Mouse (Mus musculus) embryonic facial prominence, embryonic 12.5 days (tissue): ENCODE results near the gene Mogs. TPM values are rescaled to one million over a fixed set of nuclear protein-coding genes. Genes with fewer than 3 reads are reported as not detected.

Experiments used
- ATAC-seq: fragments of 200-750 bp; cut with Nextera tagmentation; 2 replicates; pipeline ENCODE4 v1.8.0; 2017; ENCODE audit not compliant: insufficient number of reproducible peaks, insufficient read depth, low FRiP score, low TSS enrichment
- H3K27ac ChIP-seq: fragments of 300-500 bp; sonication (generic); 2 replicates; pipeline ENCODE4 v1.5.1; 2016; ENCODE audit warnings: mild to moderate bottlenecking
- H3K27me3 ChIP-seq: fragments of 300-500 bp; sonication (generic); 2 replicates; pipeline ENCODE4 v1.6.1; 2016; ENCODE audit warnings: mild to moderate bottlenecking, moderate library complexity
- H3K36me3 ChIP-seq: fragments of 300-500 bp; sonication (generic); 2 replicates; pipeline ENCODE4 v1.6.1; 2016; ENCODE audit warnings: mild to moderate bottlenecking
- H3K4me1 ChIP-seq: fragments of 300-500 bp; sonication (generic); 2 replicates; pipeline ENCODE4 v1.6.1; 2016
- H3K4me2 ChIP-seq: fragments of 300-500 bp; sonication (generic); replicated peaks from 2 replicates; pipeline ENCODE4 v1.6.1; 2016; ENCODE audit warnings: mild to moderate bottlenecking, moderate library complexity
- H3K4me3 ChIP-seq: fragments of 300-500 bp; sonication (generic); 2 replicates; pipeline ENCODE4 v1.5.1; 2016; ENCODE audit warnings: mild to moderate bottlenecking
- H3K9ac ChIP-seq: fragments of 300-500 bp; sonication (generic); 2 replicates; pipeline ENCODE4 v1.6.1; 2016; ENCODE audit warnings: mild to moderate bottlenecking, moderate library complexity
- H3K9me3 ChIP-seq: fragments of 300-500 bp; sonication (generic); 2 replicates; pipeline ENCODE4 v1.6.1; 2016; ENCODE audit warnings: mild to moderate bottlenecking, moderate library complexity
- WGBS: fragments of 180-500 bp; shearing (Covaris S2); methylation state at CpG from one replicate; pipeline ENCODE4 v1.1.7; 2016; 5-methylcytosine and 5-hydroxymethylcytosine counted together
- polyA plus RNA-seq: library from polyadenylated mRNA; unstranded; fragments of >200 nt; fragmentation: Nextera tagmentation; extraction: Ambion mirVana; gene quantifications from 2 replicates; pipeline ENCODE4 v1.2.1, GENCODE M21; 2016

Gene Mogs
- polyA plus RNA-seq, 1 experiment from 2014 or later: 55.2 TPM

DNA sequence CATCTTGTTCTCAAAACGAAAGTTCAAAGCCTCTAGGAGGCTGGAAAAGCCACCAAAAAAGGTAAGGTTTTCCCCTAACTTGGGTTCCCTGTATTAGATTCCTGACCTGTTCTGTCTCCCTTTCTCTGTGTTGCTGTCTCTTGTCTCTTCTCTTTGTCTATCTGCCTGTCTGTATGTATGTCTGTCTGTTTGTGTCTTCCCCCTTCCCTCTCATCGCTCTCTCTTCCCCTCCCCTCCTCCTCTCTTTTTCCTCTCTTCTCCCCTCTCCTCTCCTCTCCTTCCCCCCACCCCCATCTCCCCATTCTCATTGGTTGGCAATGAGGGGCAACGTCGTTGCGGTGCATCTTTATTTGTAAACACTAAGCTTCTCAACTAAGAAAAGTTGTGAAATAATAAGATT is 10.0 kb downstream of the Mogs start, which contains the start of gene Ino80b:
TSS of gene Ino80b (minus strand) at position 101 of the 400 bp plus-strand sequence.
- 26% methylated on average over 5 of the region's 5 CpGs for WGBS
- Histone ChIP-seq H3K9me3 (no peaks in the 10 kb centered on the region), H3K9ac (peak within 1 kb of the TSS; percentile 69), H3K27ac (peak within 1 kb of the TSS; percentile 70), H3K36me3 (no peaks in the 10 kb centered on the region), H3K4me1 (peaks cover 25% of the 10 kb centered on the region), H3K4me3 (peak within 1 kb of the TSS; percentile 73), H3K27me3 (no peaks in the 10 kb centered on the region), H3K4me2 (peak within 1 kb of the TSS; percentile 90)
- ATAC-seq: no peak

- H3K27ac ChIP-seq: no peak overlapping the region
- peaks cover 25% of the 10 kb centered on the region for H3K4me1 ChIP-seq
- 94% methylated on average over 5 of the region's 5 CpGs for WGBS
- no peaks in the 10 kb centered on the region for H3K36me3 ChIP-seq
- H3K9ac ChIP-seq: no peak overlapping the region
- H3K4me2 ChIP-seq: no peak overlapping the region
- H3K4me3 ChIP-seq: no peak overlapping the region
- no peaks in the 10 kb centered on the region for H3K27me3 ChIP-seq
- no peaks in the 10 kb centered on the region for H3K9me3 ChIP-seq
- ATAC-seq: no peak
These were observed 12.1 kb downstream of the Mogs start for GRCm38 (mm10) chr6:83127419-83127818.

DNA sequence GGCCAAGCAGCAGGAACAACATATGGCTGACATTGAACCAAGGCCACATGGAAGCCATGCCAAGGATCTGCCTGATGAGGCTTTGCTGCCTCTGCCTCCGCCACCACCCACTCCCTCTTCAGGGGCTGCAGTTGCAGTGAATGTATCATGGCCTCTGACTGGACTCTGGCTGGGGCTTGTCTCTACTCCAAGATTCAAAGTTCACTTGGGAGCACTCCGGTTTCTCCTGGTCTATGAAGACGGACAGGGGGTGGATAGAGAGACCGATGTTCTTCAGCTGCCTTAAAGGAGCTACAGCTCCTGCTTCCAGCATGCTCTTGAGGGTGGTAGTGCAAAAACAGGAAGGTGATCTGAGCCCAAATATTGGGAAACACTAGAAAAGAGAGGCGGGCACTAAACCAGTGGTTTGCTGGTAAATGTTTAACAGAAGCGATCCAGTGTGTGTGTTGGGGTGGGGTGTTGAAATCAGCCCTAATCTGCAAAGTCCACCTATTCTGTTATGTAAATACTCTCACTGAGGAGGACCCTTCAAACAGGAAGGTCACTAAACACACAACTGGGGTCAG is 16.3 kb downstream of the Mogs start:
- Histone ChIP-seq H3K4me2 (no peak overlapping the region), H3K36me3 (no peaks in the 10 kb centered on the region), H3K9me3 (no peaks in the 10 kb centered on the region), H3K27me3 (no peaks in the 10 kb centered on the region), H3K9ac (no peak overlapping the region), H3K4me1 (peaks cover 15% of the 10 kb centered on the region), H3K27ac (no peak overlapping the region), H3K4me3 (no peak overlapping the region)
- ATAC-seq: no peak
- WGBS: 75% methylated on average over 6 of the region's 6 CpGs

DNA sequence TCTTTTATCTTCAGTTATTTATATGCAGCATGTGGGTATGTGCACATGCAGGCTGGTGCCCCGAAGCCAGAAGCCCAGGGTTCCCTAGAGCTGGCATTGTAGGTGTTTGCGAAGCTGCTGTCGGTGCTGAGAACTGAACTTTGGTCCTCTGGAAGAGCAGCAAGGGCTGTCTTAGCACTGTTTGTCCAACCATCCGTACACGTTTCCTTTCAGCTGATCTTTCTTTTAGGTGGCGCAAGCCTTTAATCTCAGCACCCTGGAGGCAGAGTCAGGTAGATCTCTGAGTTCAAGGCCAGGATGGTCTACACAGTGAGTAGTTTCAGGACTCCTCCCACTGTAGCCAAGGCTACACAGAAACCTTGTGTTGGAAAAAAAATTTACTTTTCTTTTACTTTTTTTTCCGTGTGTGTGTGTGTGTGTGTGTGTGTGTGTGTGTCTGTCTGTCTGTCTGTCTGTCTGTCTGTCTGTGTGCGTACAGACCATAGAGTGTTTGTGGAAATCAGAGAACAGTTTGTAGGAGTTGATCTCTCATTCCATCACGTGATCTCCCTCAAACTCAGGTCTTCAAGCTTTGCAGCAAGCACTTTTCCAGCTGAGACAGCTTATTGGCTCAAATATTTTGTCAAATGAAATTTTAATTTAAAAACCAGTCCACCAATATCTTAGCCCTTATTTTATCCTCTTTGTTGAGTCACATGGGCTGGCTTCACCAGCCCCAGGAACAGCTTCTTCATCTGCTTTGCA is 17.1 kb downstream of the Mogs start:
- Histone ChIP-seq H3K36me3 (no peaks in the 10 kb centered on the region), H3K27me3 (no peaks in the 10 kb centered on the region), H3K4me1 (peaks cover 18% of the 10 kb centered on the region), H3K9ac (no peak overlapping the region), H3K9me3 (no peaks in the 10 kb centered on the region), H3K4me2 (no peak overlapping the region), H3K27ac (no peak overlapping the region), H3K4me3 (no peak overlapping the region)
- 86% methylated on average over 9 of the region's 9 CpGs for WGBS
- no peak for ATAC-seq

GRCm38 (mm10) chr6:83134226-83134625 is 18.9 kb downstream of the Mogs start:
- Histone ChIP-seq H3K27ac (no peak overlapping the region), H3K4me1 (peaks cover 30% of the 10 kb centered on the region), H3K9me3 (no peaks in the 10 kb centered on the region), H3K27me3 (no peaks in the 10 kb centered on the region), H3K9ac (no peak overlapping the region), H3K4me2 (no peak overlapping the region), H3K36me3 (no peaks in the 10 kb centered on the region), H3K4me3 (no peak overlapping the region)
- no peak for ATAC-seq
- WGBS: 62% methylated on average over 3 of the region's 3 CpGs

GRCm38 (mm10) chr6:83134951-83135513 is 19.7 kb downstream of the Mogs start, which contains the start of gene Rtkn:
Gene Rtkn, plus strand, starts transcription at chr6:83135463.
- H3K4me1 ChIP-seq: peaks cover 38% of the 10 kb centered on the region
- H3K9ac ChIP-seq: peak within 1 kb of the TSS; percentile 83
- H3K4me2 ChIP-seq: peak within 1 kb of the TSS; percentile 70
- no peaks in the 10 kb centered on the region for H3K36me3 ChIP-seq
- ATAC-seq: no peak
- H3K27me3 ChIP-seq: no peaks in the 10 kb centered on the region
- WGBS: 58% methylated on average over 7 of the region's 7 CpGs
- H3K9me3 ChIP-seq: no peaks in the 10 kb centered on the region
- H3K4me3 ChIP-seq: peak within 1 kb of the TSS; percentile 51
- peak within 1 kb of the TSS; percentile 100 for H3K27ac ChIP-seq

- Histone ChIP-seq H3K27ac (peak overlapping the region; percentile 100), H3K36me3 (no peaks in the 10 kb centered on the region), H3K4me1 (peaks cover 39% of the 10 kb centered on the region), H3K4me3 (peak overlapping the region; percentile 51), H3K9ac (peak overlapping the region; percentile 83), H3K27me3 (no peaks in the 10 kb centered on the region), H3K9me3 (no peaks in the 10 kb centered on the region), H3K4me2 (peak overlapping the region; percentile 70)
- 2% methylated on average over 36 of the region's 37 CpGs for WGBS
- ATAC-seq: no peak
These were observed 20.4 kb downstream of the Mogs start for GRCm38 (mm10) chr6:83135571-83136161.

GRCm38 (mm10) chr6:83136291-83136880 is 21.1 kb downstream of the Mogs start:
- WGBS: 11% methylated on average over 5 of the region's 5 CpGs
- Histone ChIP-seq H3K4me2 (peak overlapping the region; percentile 70), H3K9me3 (no peaks in the 10 kb centered on the region), H3K9ac (peak overlapping the region; percentile 83), H3K4me1 (peaks cover 40% of the 10 kb centered on the region), H3K4me3 (peak overlapping the region; percentile 51), H3K27me3 (no peaks in the 10 kb centered on the region), H3K36me3 (no peaks in the 10 kb centered on the region), H3K27ac (peak overlapping the region; percentile 100)
- ATAC-seq: no peak

GRCm38 (mm10) chr6:83136881-83137575 is 21.7 kb downstream of the Mogs start:
- Histone ChIP-seq H3K4me1 (peaks cover 46% of the 10 kb centered on the region), H3K36me3 (no peaks in the 10 kb centered on the region), H3K9ac (peak overlapping the region; percentile 83), H3K4me2 (peak overlapping the region; percentile 70), H3K9me3 (no peaks in the 10 kb centered on the region), H3K4me3 (peak overlapping the region; percentile 51), H3K27ac (peak overlapping the region; percentile 100), H3K27me3 (0 out of 2 replicates have a peak, but pooled peaks cover 5% of the 10 kb centered on the region)
- WGBS: 1% methylated on average over 26 of the region's 26 CpGs
- peak; percentile 85 for ATAC-seq

- peak overlapping the region; percentile 70 for H3K4me2 ChIP-seq
- WGBS: 0% methylated on average over 12 of the region's 12 CpGs
- H3K9me3 ChIP-seq: no peaks in the 10 kb centered on the region
- H3K36me3 ChIP-seq: no peaks in the 10 kb centered on the region
- peak overlapping the region; percentile 100 for H3K27ac ChIP-seq
- peak overlapping the region; percentile 83 for H3K9ac ChIP-seq
- ATAC-seq: peak; percentile 64
- peak overlapping the region; percentile 51 for H3K4me3 ChIP-seq
- peaks cover 52% of the 10 kb centered on the region for H3K4me1 ChIP-seq
- 0 out of 2 replicates have a peak, but pooled peaks cover 5% of the 10 kb centered on the region for H3K27me3 ChIP-seq
These were observed 22.3 kb downstream of the Mogs start for GRCm38 (mm10) chr6:83137576-83137950.

DNA sequence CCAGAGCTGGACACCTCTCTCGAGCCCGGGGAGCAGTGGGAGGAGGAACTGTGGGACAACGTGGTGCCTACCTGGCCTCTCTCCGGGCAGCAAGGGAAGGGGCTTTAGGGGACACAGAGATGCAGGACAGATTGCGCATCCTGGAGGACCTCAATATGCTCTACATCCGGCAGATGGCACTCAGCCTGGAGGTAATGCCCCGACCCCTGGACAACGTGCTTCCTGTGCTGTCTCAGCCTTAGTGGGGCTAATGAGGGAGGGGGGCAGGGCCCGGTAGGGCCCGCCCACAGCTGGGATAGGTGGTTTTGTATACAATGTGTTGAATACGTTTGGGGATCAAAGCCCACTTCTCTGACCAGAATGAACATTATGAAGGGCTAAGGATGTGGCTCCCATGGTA is 22.8 kb downstream of the Mogs start:
- Histone ChIP-seq H3K4me2 (peak overlapping the region; percentile 70), H3K4me1 (peaks cover 56% of the 10 kb centered on the region), H3K9me3 (no peaks in the 10 kb centered on the region), H3K4me3 (peak overlapping the region; percentile 51), H3K27ac (peak overlapping the region; percentile 100), H3K27me3 (0 out of 2 replicates have a peak, but pooled peaks cover 5% of the 10 kb centered on the region), H3K9ac (peak overlapping the region; percentile 83), H3K36me3 (no peaks in the 10 kb centered on the region)
- ATAC-seq: 0 out of 2 replicates have a peak, but pooled peaks have one; percentile 17
- 1% methylated on average over 11 of the region's 11 CpGs for WGBS
